ENCODE assay signal across 27 mouse cellular contexts in genomic region chr3:83003068-83003467, GRCm38 (mm10). TPM values are rescaled to one million over a fixed set of nuclear protein-coding genes. Genes with fewer than 3 reads are reported as not detected.
DNase-seq lines count a peak whose midpoint lies in the region; ATAC-seq and TF ChIP-seq lines count a peak whose summit lies in the region.
"Had no signal": no experiment of that assay in that cellular context is flagged by ENCODE, and none has a peak within 500 bp of the region (broad histone marks: within the 10 kb centered on the region; RNA-seq: fewer than 3 reads in every experiment).

No protein-coding gene starts in this region.

- WGBS in liver, adult 2 months = 20% methylated on average over 8 of the region's 8 CpGs
- 77% methylated on average over 8 of the region's 8 CpGs for WGBS in liver, embryonic 11.5 days
- 66% methylated on average over 8 of the region's 8 CpGs for WGBS in liver, embryonic 16.5 days (ENCODE audit: insufficient replicate concordance)

- TF ChIP-seq CTCF in liver, adult 2 months (IDR thresholded peaks at IDR 0.05; ENCODE audit: low read depth, low read length) = no peak

- no peak overlapping the region for H3K4me2 ChIP-seq in liver, embryonic 11.5 days
- no peak overlapping the region for H3K4me2 ChIP-seq in liver, embryonic 16.5 days (ENCODE audit: low read depth, low read length)
- H3K4me2 ChIP-seq: embryonic facial prominence, embryonic 12.5 days; forebrain, embryonic 13.5 days had no signal

- peaks cover 24% of the 10 kb centered on the region for H3K4me1 ChIP-seq in liver, adult 2 months (ENCODE audit: control insufficient read depth, insufficient read depth, low read length)
- H3K4me1 ChIP-seq in liver, embryonic 11.5 days (replicated peaks; ENCODE audit: control insufficient read depth, insufficient read depth, low read length) = no peaks in the 10 kb centered on the region
- no peaks in the 10 kb centered on the region; the same call in 1 of the 2 replicates for H3K4me1 ChIP-seq in liver, embryonic 16.5 days (ENCODE audit: control insufficient read depth, low read depth, low read length)
- H3K4me1 ChIP-seq: embryonic facial prominence, embryonic 12.5 days; forebrain, embryonic 13.5 days had no signal

- peak overlapping the region; percentile 77 for H3K27ac ChIP-seq in liver, adult 2 months (replicated peaks; ENCODE audit: insufficient read depth, low read depth, low read length)
- no peak overlapping the region for H3K27ac ChIP-seq in liver, embryonic 11.5 days (ENCODE audit: low read depth, low read length)
- peak overlapping the region; percentile 80 for H3K27ac ChIP-seq in liver, embryonic 16.5 days (ENCODE audit: low read length)
- H3K27ac ChIP-seq: embryonic facial prominence, embryonic 10.5 days; embryonic facial prominence, embryonic 12.5 days; forebrain, embryonic 13.5 days had no signal

- TF ChIP-seq POLR2A in liver, adult 2 months (IDR thresholded peaks at IDR 0.05; ENCODE audit: extremely low read depth, insufficient read depth, low read length) = no peak

- H3K79me2 ChIP-seq in liver, adult 2 months (ENCODE audit: control insufficient read depth, insufficient read depth, low read length) = no peaks in the 10 kb centered on the region

- intact Hi-C loops in heart, postnatal 14 days (cut with DNase I) = loop anchor here (2.0 kb wide), 1 partner anchor 272 kb away; no protein-coding TSS in a partner anchor

- peak; percentile 73 for DNase-seq in heart, adult 11 months
- no peak for DNase-seq in heart, postnatal 14 days
- peak; percentile 99 for DNase-seq in liver, adult 2 months (ENCODE audit: extremely low read depth, low read depth, low spot score)
- DNase-seq in liver, embryonic 11.5 days (ENCODE audit: low spot score) = no peak
- no peak for DNase-seq in thymus, postnatal 4 days
- DNase-seq: adrenal gland, adult 8-10 months; adrenal gland, postnatal 14 days; adrenal gland, postnatal 36 days; B cell, adult 2 months; cerebellum, adult 11-12 months; cerebellum, adult 2 months; cerebellum, adult 9-10 months; cerebellum, postnatal 10 days; cerebellum, postnatal 25 days had no signal

- H3K4me3 ChIP-seq in liver, adult 2 months (ENCODE audit: insufficient read depth, low read depth, low read length) = no peak overlapping the region
- no peak overlapping the region for H3K4me3 ChIP-seq in liver, embryonic 11.5 days (ENCODE audit: low read depth, low read length)
- no peak overlapping the region for H3K4me3 ChIP-seq in liver, embryonic 16.5 days (ENCODE audit: low read depth, low read length)
- H3K4me3 ChIP-seq: embryonic facial prominence, embryonic 10.5 days; embryonic facial prominence, embryonic 12.5 days; forebrain, embryonic 13.5 days had no signal

- ATAC-seq in liver, embryonic 11.5 days (replicated peaks; ENCODE audit: low FRiP score) = no peak
- ATAC-seq in liver, embryonic 16.5 days (ENCODE audit: low read depth) = peak; percentile 61
- no peak for ATAC-seq in inflammation-experienced regulatory T-cells, adult 6 months
- ATAC-seq: activated CD4-positive, CD25-positive, alpha-beta regulatory T cell, adult 4 months; CD4-positive, CD25-positive, alpha-beta regulatory T cell, adult 4 months; forebrain, embryonic 13.5 days; Patski had no signal

- H3K9me3 ChIP-seq in liver, embryonic 11.5 days (ENCODE audit: control insufficient read depth, low read length) = no peaks in the 10 kb centered on the region
- no peaks in the 10 kb centered on the region for H3K9me3 ChIP-seq in liver, embryonic 16.5 days (replicated peaks; ENCODE audit: control insufficient read depth, low read length)
- H3K9me3 ChIP-seq: embryonic facial prominence, embryonic 10.5 days; embryonic facial prominence, embryonic 12.5 days; forebrain, embryonic 13.5 days had no signal

- H3K36me3 ChIP-seq in liver, adult 2 months (ENCODE audit: control insufficient read depth, insufficient read depth, low read length) = no peaks in the 10 kb centered on the region
- H3K36me3 ChIP-seq in liver, embryonic 11.5 days (ENCODE audit: control insufficient read depth, insufficient read depth, low read length) = no peaks in the 10 kb centered on the region
- no peaks in the 10 kb centered on the region for H3K36me3 ChIP-seq in liver, embryonic 16.5 days (ENCODE audit: control insufficient read depth, insufficient read depth)
- H3K36me3 ChIP-seq: embryonic facial prominence, embryonic 10.5 days; embryonic facial prominence, embryonic 12.5 days; G1E had no signal

- H3K27me3 ChIP-seq in liver, adult 2 months (ENCODE audit: control insufficient read depth, insufficient read depth, low read length) = no peaks in the 10 kb centered on the region
- H3K27me3 ChIP-seq in liver, embryonic 11.5 days (replicated peaks; ENCODE audit: control insufficient read depth, insufficient read depth, low read length) = no peaks in the 10 kb centered on the region
- H3K27me3 ChIP-seq in liver, embryonic 16.5 days (ENCODE audit: control insufficient read depth, insufficient read depth, low read depth, low read length) = no peaks in the 10 kb centered on the region
- H3K27me3 ChIP-seq: CH12.LX; embryonic facial prominence, embryonic 12.5 days; forebrain, embryonic 13.5 days had no signal

- no peak overlapping the region for H3K9ac ChIP-seq in liver, adult 2 months (ENCODE audit: low read depth, low read length)
- H3K9ac ChIP-seq in liver, embryonic 11.5 days (ENCODE audit: low read depth, low read length) = no peak overlapping the region
- H3K9ac ChIP-seq in liver, embryonic 16.5 days (ENCODE audit: low read depth, low read length) = no peak overlapping the region
- H3K9ac ChIP-seq: embryonic facial prominence, embryonic 12.5 days; forebrain, embryonic 13.5 days had no signal

RNA-seq across cellular contexts. Expression of gene Fgg, which starts 4.5 kb away (rescaled TPM):
- not detected for total RNA-seq in heart, postnatal 14 days (2021)
- 3,843 and 4,358 TPM in 2 replicates for total RNA-seq in liver, adult 2 months (2014; rRNA removed)
- 2,564 and 2,816 TPM in 2 replicates for polyA plus RNA-seq in liver, adult 2 months (2012; rRNA removed)
- 178 and 182 TPM in 2 replicates for polyA plus RNA-seq in liver, embryonic 11.5 days (2014; fragmentation: Nextera tagmentation; extraction: Ambion mirVana)
- 1,261 and 1,385 TPM in 2 replicates for polyA plus RNA-seq in liver, embryonic 16.5 days (2015; fragmentation: Nextera tagmentation; extraction: Ambion mirVana)
- polyA plus RNA-seq in inflammation-experienced regulatory T-cells, adult 6 months (2017; shearing (Covaris generic)) = not detected
- total RNA-seq: CH12.LX had no signal
- polyA plus RNA-seq: activated CD4-positive, CD25-positive, alpha-beta regulatory T cell, adult 4 months; CD4-positive, CD25-positive, alpha-beta regulatory T cell, adult 4 months; cerebellum, adult 2 months; cortical plate, adult 2 months; forebrain, embryonic 11.5 days; forebrain, embryonic 13.5 days; G1E; Patski had no signal

RNA-seq across cellular contexts. Expression of gene Fga, which starts 22.8 kb away (rescaled TPM):
- not detected for total RNA-seq in heart, postnatal 14 days (2021)
- total RNA-seq in liver, adult 2 months (2014; rRNA removed) = 3,320 and 3,369 TPM in 2 replicates
- polyA plus RNA-seq in liver, adult 2 months (2012; rRNA removed) = 877 and 984 TPM in 2 replicates
- polyA plus RNA-seq in liver, embryonic 11.5 days (2014; fragmentation: Nextera tagmentation; extraction: Ambion mirVana) = 161 and 182 TPM in 2 replicates
- polyA plus RNA-seq in liver, embryonic 16.5 days (2015; fragmentation: Nextera tagmentation; extraction: Ambion mirVana) = 1,431 and 1,544 TPM in 2 replicates
- polyA plus RNA-seq in inflammation-experienced regulatory T-cells, adult 6 months (2017; shearing (Covaris generic)) = not detected
- total RNA-seq: CH12.LX had no signal
- polyA plus RNA-seq: activated CD4-positive, CD25-positive, alpha-beta regulatory T cell, adult 4 months; CD4-positive, CD25-positive, alpha-beta regulatory T cell, adult 4 months; cortical plate, adult 2 months; embryonic facial prominence, embryonic 10.5 days; embryonic facial prominence, embryonic 14.5 days; forebrain, embryonic 11.5 days; forebrain, embryonic 13.5 days; G1E; Patski had no signal

RNA-seq across cellular contexts. Expression of gene Fgb, which starts 46.6 kb away (rescaled TPM):
- total RNA-seq in heart, postnatal 14 days (2021) = not detected
- total RNA-seq in liver, adult 2 months (2014; rRNA removed) = 2,420 and 2,798 TPM in 2 replicates
- polyA plus RNA-seq in liver, adult 2 months (2012; rRNA removed) = 918 and 923 TPM in 2 replicates
- polyA plus RNA-seq in liver, embryonic 11.5 days (2014; fragmentation: Nextera tagmentation; extraction: Ambion mirVana) = 176 and 188 TPM in 2 replicates
- polyA plus RNA-seq in liver, embryonic 16.5 days (2015; fragmentation: Nextera tagmentation; extraction: Ambion mirVana) = 794 and 880 TPM in 2 replicates
- not detected for polyA plus RNA-seq in inflammation-experienced regulatory T-cells, adult 6 months (2017; shearing (Covaris generic))
- total RNA-seq: CH12.LX had no signal
- polyA plus RNA-seq: activated CD4-positive, CD25-positive, alpha-beta regulatory T cell, adult 4 months; CD4-positive, CD25-positive, alpha-beta regulatory T cell, adult 4 months; cortical plate, adult 2 months; embryonic facial prominence, embryonic 10.5 days; forebrain, embryonic 11.5 days; forebrain, embryonic 13.5 days; G1E; Patski had no signal

RNA-seq across cellular contexts. Expression of gene Plrg1, which starts 52.3 kb away (rescaled TPM):
- 10 to 100 TPM; 26.4 to 31.5 TPM for total RNA-seq in heart, postnatal 14 days (2021)
- 34.1 and 35.1 TPM in 2 replicates for total RNA-seq in liver, adult 2 months (2014; rRNA removed)
- 20.7 and 21.8 TPM in 2 replicates for polyA plus RNA-seq in liver, adult 2 months (2012; rRNA removed)
- polyA plus RNA-seq in liver, embryonic 11.5 days (2014; fragmentation: Nextera tagmentation; extraction: Ambion mirVana) = 92.7 and 103 TPM in 2 replicates
- 40.9 and 45.1 TPM in 2 replicates for polyA plus RNA-seq in liver, embryonic 16.5 days (2015; fragmentation: Nextera tagmentation; extraction: Ambion mirVana)
- polyA plus RNA-seq in inflammation-experienced regulatory T-cells, adult 6 months (2017; shearing (Covaris generic)) = 10 to 100 TPM; 53.1 to 55.3 (median 55.0) TPM

Comparison
In these comparisons a context has a peak if more than half of its experiments do, and no peak if none do; other contexts are left out.
1. DNase-seq: peak in heart, adult 11 months (single experiment) and liver, adult 2 months (single experiment); none in heart, postnatal 14 days (0 of 2), liver, embryonic 11.5 days (single experiment) and thymus, postnatal 4 days (single experiment).
2. RNA of gene Fgg, which starts 4.5 kb away (polyA plus RNA-seq): 2,564 to 2,816 TPM in liver, adult 2 months, 1,261 to 1,385 TPM in liver, embryonic 16.5 days and 178 to 182 TPM in liver, embryonic 11.5 days; not detected in inflammation-experienced regulatory T-cells, adult 6 months; every median in the first group is over 100 times any median in the second.
3. RNA of gene Fga, which starts 22.8 kb away (polyA plus RNA-seq): 1,431 to 1,544 TPM in liver, embryonic 16.5 days, 877 to 984 TPM in liver, adult 2 months and 161 to 182 TPM in liver, embryonic 11.5 days; not detected in inflammation-experienced regulatory T-cells, adult 6 months; every median in the first group is over 100 times any median in the second.
4. RNA of gene Fgb, which starts 46.6 kb away (polyA plus RNA-seq): 918 to 923 TPM in liver, adult 2 months, 794 to 880 TPM in liver, embryonic 16.5 days and 176 to 188 TPM in liver, embryonic 11.5 days; not detected in inflammation-experienced regulatory T-cells, adult 6 months; every median in the first group is over 100 times any median in the second.